Mouse (Mus musculus) liver, embryonic 13.5 days (tissue): ENCODE measurements around the gene Hoxd8. TPM values are rescaled to one million over a fixed set of nuclear protein-coding genes. Genes with fewer than 3 reads are reported as not detected.
A peak's percentile ranks its signal among the peaks of the same experiment; 100 is the strongest.

Experiments
- ATAC-seq: fragments of 200-750 bp; cut with Nextera tagmentation; 2 replicates; pipeline ENCODE4 v1.8.0; 2017; ENCODE audit warnings: low read depth, mild to moderate bottlenecking, moderate number of reproducible peaks, moderate library complexity
- DNase-seq: peaks from one replicate; pipeline ENCODE4 v3.0.0; 2022
- H3K27ac ChIP-seq: fragments of 300-500 bp; sonication (generic); 2 replicates; pipeline ENCODE4 v1.5.1; 2015; ENCODE audit warnings: moderate library complexity, mild to moderate bottlenecking, inconsistent platforms
- H3K27me3 ChIP-seq: fragments of 300-500 bp; sonication (generic); 2 replicates; pipeline ENCODE4 v1.6.1; 2015; ENCODE audit warnings: mild to moderate bottlenecking, inconsistent platforms
- H3K36me3 ChIP-seq: fragments of 300-500 bp; sonication (generic); 2 replicates; pipeline ENCODE4 v1.6.1; 2015; ENCODE audit warnings: mild to moderate bottlenecking, inconsistent platforms
- H3K4me1 ChIP-seq: fragments of 300-500 bp; sonication (generic); replicated peaks from 2 replicates; pipeline ENCODE4 v1.6.1; 2015; ENCODE audit warnings: inconsistent platforms
- H3K4me2 ChIP-seq: fragments of 300-500 bp; sonication (generic); 2 replicates; pipeline ENCODE4 v1.6.1; 2015; ENCODE audit warnings: inconsistent platforms, mild to moderate bottlenecking, moderate library complexity
- H3K4me3 ChIP-seq: fragments of 300-500 bp; sonication (generic); replicated peaks from 2 replicates; pipeline ENCODE4 v1.5.1; 2015; ENCODE audit warnings: mild to moderate bottlenecking, inconsistent platforms
- H3K9ac ChIP-seq: fragments of 300-500 bp; sonication (generic); 2 replicates; pipeline ENCODE4 v1.6.1; 2015; ENCODE audit warnings: mild to moderate bottlenecking, inconsistent platforms
- H3K9me3 ChIP-seq: fragments of 300-500 bp; sonication (generic); replicated peaks from 2 replicates; pipeline ENCODE4 v1.6.1; 2016; ENCODE audit warnings: inconsistent platforms
- WGBS: fragments of 180-500 bp; shearing (Covaris S2); methylation state at CpG from one replicate; pipeline ENCODE4 v1.1.7; 2015; ENCODE audit not compliant: insufficient replicate concordance; 5-methylcytosine and 5-hydroxymethylcytosine counted together
- polyA plus RNA-seq: library from polyadenylated mRNA; unstranded; fragments of >200 nt; fragmentation: Nextera tagmentation; extraction: Ambion mirVana; gene quantifications from 2 replicates; pipeline ENCODE4 v1.2.1, GENCODE M21; 2015

The Hoxd8 gene
- polyA plus RNA-seq, 1 experiment from 2014 or later, result 0.10 TPM

GRCm38 (mm10) chr2:74680561-74681398, 23.6 kb upstream of the Hoxd8 start:
- 0 out of 2 replicates have a peak, but pooled peaks cover 7% of the 10 kb centered on the region for H3K4me1 ChIP-seq
- no peak overlapping the region for H3K4me3 ChIP-seq
- H3K27me3 ChIP-seq, result peaks cover 100% of the 10 kb centered on the region
- no peak overlapping the region for H3K9ac ChIP-seq
- H3K36me3 ChIP-seq, result no peaks in the 10 kb centered on the region
- H3K27ac ChIP-seq, result no peak overlapping the region
- no peak for DNase-seq
- ATAC-seq, result no peak
- H3K4me2 ChIP-seq, result no peak overlapping the region
- no peaks in the 10 kb centered on the region for H3K9me3 ChIP-seq
- 2% methylated on average over 21 of the region's 21 CpGs for WGBS

- WGBS, result 2% methylated on average over 73 of the region's 78 CpGs
These were observed 22.6 kb upstream of the Hoxd8 start for GRCm38 (mm10) chr2:74681594-74682531.

GRCm38 (mm10) chr2:74682796-74683195, 21.6 kb upstream of the Hoxd8 start:
- Histone ChIP-seq H3K27me3 (peaks cover 98% of the 10 kb centered on the region), H3K36me3 (no peaks in the 10 kb centered on the region), H3K4me3 (peak overlapping the region; percentile 12; the same call in 1 of the 2 replicates), H3K9me3 (no peaks in the 10 kb centered on the region), H3K9ac (no peak overlapping the region), H3K4me2 (0 out of 2 replicates have a peak overlapping the region, but pooled peaks have one; percentile 24), H3K4me1 (0 out of 2 replicates have a peak, but pooled peaks cover 7% of the 10 kb centered on the region), H3K27ac (no peak overlapping the region)
- no peak for ATAC-seq
- WGBS, result 2% methylated on average over 45 of the region's 51 CpGs
- no peak for DNase-seq

More at GRCm38 (mm10) chr2:74681594-74682531, 22.6 kb upstream of the Hoxd8 start:
- Histone ChIP-seq H3K27ac (no peak overlapping the region), H3K4me1 (0 out of 2 replicates have a peak, but pooled peaks cover 7% of the 10 kb centered on the region), H3K9me3 (no peaks in the 10 kb centered on the region), H3K4me3 (peak overlapping the region; percentile 12; the same call in 1 of the 2 replicates), H3K4me2 (peak overlapping the region; percentile 24; the same call in 1 of the 2 replicates), H3K27me3 (peaks cover 98% of the 10 kb centered on the region), H3K36me3 (no peaks in the 10 kb centered on the region), H3K9ac (no peak overlapping the region)
- no peak for ATAC-seq
- DNase-seq, result no peak

- no peak for ATAC-seq
- peaks cover 98% of the 10 kb centered on the region for H3K27me3 ChIP-seq
- no peak overlapping the region for H3K9ac ChIP-seq
- no peaks in the 10 kb centered on the region for H3K9me3 ChIP-seq
- H3K27ac ChIP-seq, result no peak overlapping the region
- H3K4me1 ChIP-seq, result 0 out of 2 replicates have a peak, but pooled peaks cover 7% of the 10 kb centered on the region
- WGBS, result 2% methylated on average over 18 of the region's 18 CpGs
- DNase-seq, result no peak
- no peaks in the 10 kb centered on the region for H3K36me3 ChIP-seq
- no peak overlapping the region for H3K4me3 ChIP-seq
- H3K4me2 ChIP-seq, result no peak overlapping the region
These were observed 20.9 kb upstream of the Hoxd8 start for GRCm38 (mm10) chr2:74683471-74683951.

- 2% methylated on average over 12 of the region's 12 CpGs for WGBS
- no peak overlapping the region for H3K27ac ChIP-seq
- 0 out of 2 replicates have a peak, but pooled peaks cover 7% of the 10 kb centered on the region for H3K4me1 ChIP-seq
- no peaks in the 10 kb centered on the region for H3K9me3 ChIP-seq
- no peaks in the 10 kb centered on the region for H3K36me3 ChIP-seq
- H3K27me3 ChIP-seq, result peaks cover 98% of the 10 kb centered on the region
- H3K4me3 ChIP-seq, result no peak overlapping the region
- no peak overlapping the region for H3K9ac ChIP-seq
- no peak for DNase-seq
- ATAC-seq, result no peak
- H3K4me2 ChIP-seq, result no peak overlapping the region
These were observed 20.3 kb upstream of the Hoxd8 start for GRCm38 (mm10) chr2:74684106-74684505.

GRCm38 (mm10) chr2:74685059-74685603, 19.3 kb upstream of the Hoxd8 start:
- DNase-seq (no peak), ATAC-seq (no peak)
- Histone ChIP-seq H3K27ac (no peak overlapping the region), H3K4me1 (0 out of 2 replicates have a peak, but pooled peaks cover 4% of the 10 kb centered on the region), H3K27me3 (peaks cover 98% of the 10 kb centered on the region), H3K36me3 (no peaks in the 10 kb centered on the region), H3K9me3 (no peaks in the 10 kb centered on the region), H3K4me3 (no peak overlapping the region), H3K9ac (no peak overlapping the region), H3K4me2 (no peak overlapping the region)
- WGBS, result 15% methylated on average over 4 of the region's 4 CpGs

GRCm38 (mm10) chr2:74686301-74686987, 18.0 kb upstream of the Hoxd8 start:
- DNase-seq (no peak), ATAC-seq (no peak)
- Histone ChIP-seq H3K27me3 (peaks cover 97% of the 10 kb centered on the region), H3K9ac (no peak overlapping the region), H3K4me1 (0 out of 2 replicates have a peak, but pooled peaks cover 4% of the 10 kb centered on the region), H3K27ac (no peak overlapping the region), H3K9me3 (no peaks in the 10 kb centered on the region), H3K36me3 (no peaks in the 10 kb centered on the region), H3K4me3 (no peak overlapping the region), H3K4me2 (no peak overlapping the region)
- WGBS, result 6% methylated on average over 17 of the region's 17 CpGs

GRCm38 (mm10) chr2:74686988-74687697, 17.3 kb upstream of the Hoxd8 start:
- ATAC-seq (no peak), DNase-seq (no peak)
- H3K27ac ChIP-seq, result no peak overlapping the region

GRCm38 (mm10) chr2:74687698-74688555, 16.5 kb upstream of the Hoxd8 start:
- Histone ChIP-seq H3K9ac (no peak overlapping the region), H3K4me3 (no peak overlapping the region), H3K36me3 (no peaks in the 10 kb centered on the region), H3K27ac (no peak overlapping the region), H3K27me3 (peaks cover 97% of the 10 kb centered on the region), H3K4me1 (no peaks in the 10 kb centered on the region), H3K9me3 (no peaks in the 10 kb centered on the region), H3K4me2 (no peak overlapping the region)
- ATAC-seq (no peak), DNase-seq (no peak)
- 2% methylated on average over 31 of the region's 31 CpGs for WGBS

More at GRCm38 (mm10) chr2:74686988-74687697, 17.3 kb upstream of the Hoxd8 start:
- Histone ChIP-seq H3K27me3 (peaks cover 97% of the 10 kb centered on the region), H3K9me3 (no peaks in the 10 kb centered on the region), H3K36me3 (no peaks in the 10 kb centered on the region), H3K9ac (no peak overlapping the region), H3K4me1 (0 out of 2 replicates have a peak, but pooled peaks cover 3% of the 10 kb centered on the region), H3K4me2 (no peak overlapping the region), H3K4me3 (no peak overlapping the region)
- 3% methylated on average over 27 of the region's 27 CpGs for WGBS
